Mouse (Mus musculus) testis, postnatal 10 days (tissue): ENCODE results near the gene Capn5.

Experiments used
- DNase-seq: peaks from one replicate; pipeline ENCODE4 v3.0.0; 2021; ENCODE audit warnings: low spot score

Gene Capn5

GRCm38 (mm10) chr7:98109771-98110170 lies 68.3 kb downstream of the Capn5 start:
- no peak for DNase-seq

DNA sequence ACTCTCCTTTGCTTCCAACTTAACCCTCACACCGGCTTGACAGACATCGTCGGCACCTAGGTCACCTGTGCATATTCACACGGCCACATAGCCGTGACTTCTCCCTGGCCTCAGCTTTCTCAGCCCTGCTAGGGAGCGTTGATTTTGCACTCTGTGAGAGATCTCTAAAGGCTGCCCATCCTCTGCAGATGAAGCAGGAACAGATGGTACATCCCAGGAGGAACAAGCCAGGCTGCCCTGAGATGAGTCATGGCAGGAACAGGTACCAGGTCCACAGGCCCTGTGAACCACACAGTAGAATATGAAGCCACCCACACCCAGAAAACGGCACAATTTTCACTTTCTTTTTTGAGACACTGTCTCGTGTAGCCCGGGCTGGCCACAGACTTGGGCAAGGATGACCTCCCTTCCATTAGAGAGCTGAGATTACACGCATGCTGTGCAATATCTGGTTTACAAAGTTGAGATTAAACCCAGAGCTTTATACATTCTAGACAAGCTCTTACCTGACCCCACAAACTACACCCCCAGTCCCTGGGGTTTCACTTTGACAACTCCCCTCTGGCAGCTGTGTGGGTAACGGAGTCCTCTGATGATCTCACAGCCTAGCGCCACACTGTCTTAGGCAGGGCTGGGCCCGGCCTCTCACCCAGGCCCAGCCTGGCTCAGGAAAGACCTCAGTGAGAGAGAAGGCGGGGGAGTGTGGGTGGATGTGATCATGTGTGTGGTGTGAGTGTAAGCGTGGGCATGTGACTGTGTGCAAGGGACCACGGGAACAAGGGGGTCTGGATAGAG lies 69.2 kb downstream of the Capn5 start:
- no peak for DNase-seq

- no peak for DNase-seq
Observed at GRCm38 (mm10) chr7:98106272-98106671, 71.8 kb downstream of the Capn5 start.

- no peak for DNase-seq
Observed at GRCm38 (mm10) chr7:98104481-98105435, 73.3 kb downstream of the Capn5 start.

GRCm38 (mm10) chr7:98103942-98104292 lies 74.2 kb downstream of the Capn5 start:
- DNase-seq = no peak

DNA sequence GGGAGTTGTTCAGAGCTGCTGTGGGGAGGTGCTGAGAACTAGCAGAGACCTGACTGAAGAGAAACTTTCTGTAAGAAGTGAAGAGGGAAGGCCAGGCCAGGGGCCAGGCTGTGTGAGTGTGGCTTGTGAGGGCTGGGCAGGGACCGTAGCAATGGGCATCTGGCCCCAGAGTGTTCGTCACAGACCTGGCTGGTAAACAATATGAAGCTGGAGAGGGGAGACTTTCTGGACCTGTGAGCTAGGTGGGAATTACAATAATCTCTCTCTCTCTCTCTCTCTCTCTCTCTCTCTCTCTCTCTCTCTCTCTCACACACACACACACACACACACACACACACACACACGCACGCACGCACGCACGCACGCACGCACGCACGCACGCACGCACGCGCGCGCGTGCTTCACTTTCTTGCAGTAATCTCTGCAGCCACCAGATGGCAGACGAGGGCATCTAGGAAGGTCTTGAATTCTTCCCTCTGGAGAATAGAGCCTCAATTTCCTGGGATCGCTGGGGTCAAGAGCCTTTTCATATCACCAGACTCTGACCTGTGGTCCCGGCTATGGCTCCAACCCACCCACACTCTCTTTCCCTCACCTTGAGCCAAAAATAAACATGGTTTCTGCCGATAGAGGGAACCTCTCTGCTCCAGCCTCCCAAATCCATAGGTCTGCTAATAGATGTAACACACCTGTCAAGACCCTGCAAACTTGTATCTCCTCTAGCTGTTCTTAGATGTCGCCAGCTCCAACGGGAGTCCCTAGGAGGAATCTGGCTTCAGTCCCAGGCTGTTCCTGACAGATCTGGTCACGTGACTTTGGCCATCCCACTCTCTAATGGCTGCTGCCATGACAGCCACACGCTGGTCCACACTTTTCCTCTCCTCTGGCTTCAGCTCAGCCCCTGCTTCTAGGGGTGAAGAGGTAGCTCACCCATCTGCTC lies 74.8 kb downstream of the Capn5 start:
- peak; percentile 93 for DNase-seq

GRCm38 (mm10) chr7:98102488-98102887 lies 75.6 kb downstream of the Capn5 start:
- DNase-seq = no peak

GRCm38 (mm10) chr7:98097557-98097956 lies 80.5 kb downstream of the Capn5 start:
- peak; percentile 57 for DNase-seq

GRCm38 (mm10) chr7:98095852-98096251 lies 82.2 kb downstream of the Capn5 start:
- no peak for DNase-seq

- DNase-seq = no peak
Observed at GRCm38 (mm10) chr7:98086346-98086745, 91.7 kb downstream of the Capn5 start.

GRCm38 (mm10) chr7:98085314-98085713 lies 92.8 kb downstream of the Capn5 start:
- DNase-seq = peak; percentile 67

GRCm38 (mm10) chr7:98084541-98085293 lies 93.4 kb downstream of the Capn5 start:
- DNase-seq = no peak

GRCm38 (mm10) chr7:98082376-98082775 lies 95.7 kb downstream of the Capn5 start:
- no peak for DNase-seq

GRCm38 (mm10) chr7:98077453-98077852 lies 100.6 kb downstream of the Capn5 start:
- DNase-seq = no peak

GRCm38 (mm10) chr7:98071620-98072019 lies 106.5 kb downstream of the Capn5 start:
- peak; percentile 95 for DNase-seq
